Mouse (Mus musculus) sigmoid colon, adult 10 weeks (tissue): Measurements from ENCODE around the gene Gm21454. TPM values are rescaled to one million over a fixed set of nuclear protein-coding genes. Genes with fewer than 3 reads are reported as not detected.

Experiments used
- polyA plus RNA-seq: library from polyadenylated mRNA; stranded (reverse); fragments of 350-450 nt; fragmentation: Illumina TruSeq; extraction: RNeasy Lipid Tissue Mini Kit (QIAGEN cat#74804); gene quantifications from one replicate; pipeline ENCODE4 v1.2.3, GENCODE M21; 2014; ENCODE audit warnings: low read depth, low replicate concordance

Gm21454 gene
- polyA plus RNA-seq, result not detected

GRCm38 (mm10) chrY:13252091-13252490, at the start of gene Gm21454, which contains the start of gene Gm21440:
TSS of gene Gm21454 (plus strand) at chrY:13252442.
TSS of gene Gm21440 (plus strand) at chrY:13252391.

DNA sequence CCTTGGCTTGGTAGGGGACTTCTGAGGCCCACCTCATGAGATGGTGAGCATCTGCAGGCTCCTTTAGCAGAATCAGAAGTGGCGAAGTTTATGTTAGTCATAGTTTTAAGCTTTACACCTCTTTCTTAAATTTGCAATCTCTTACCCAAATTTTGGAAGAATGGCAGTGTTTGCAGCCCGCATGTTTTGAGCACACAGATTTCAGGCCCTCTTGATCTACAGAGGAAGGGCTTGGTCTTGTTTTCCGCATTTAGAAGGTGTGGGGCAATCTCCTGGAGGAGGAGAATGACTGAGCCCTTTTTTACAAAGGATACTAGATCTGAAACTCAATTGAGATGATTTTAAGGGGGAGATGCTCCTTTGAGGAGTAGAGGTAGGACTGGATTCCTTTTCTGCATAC, 28.4 kb upstream of the Gm21454 start, which contains the start of gene Gm21828:
Gene Gm21828 (minus strand): TSS at position 101 of the 400 bp plus-strand sequence.

GRCm38 (mm10) chrY:13348963-13349362, 96.7 kb downstream of the Gm21454 start, which contains the start of gene Gm21725:
TSS of gene Gm21725 (minus strand) at chrY:13349063.

Other genes starting within 250 kb of the Gm21454 start
- not detected for gene Gm20807, start 209.6 kb upstream of the Gm21454 start, polyA plus RNA-seq
- gene Gm21891, start 119.0 kb upstream of the Gm21454 start, polyA plus RNA-seq, result not detected
- gene Gm21425, start 90.5 kb upstream of the Gm21454 start, polyA plus RNA-seq, result not detected
- not detected for gene Gm21828, start 28.5 kb upstream of the Gm21454 start, polyA plus RNA-seq
- not detected for gene Gm21440, start 51 bp upstream of the Gm21454 start, polyA plus RNA-seq
- not detected for gene Gm21725, start 96.6 kb downstream of the Gm21454 start, polyA plus RNA-seq
- gene Gm21866, start 213.1 kb downstream of the Gm21454 start, polyA plus RNA-seq, result not detected
- not detected for gene Gm20773, start 241.6 kb downstream of the Gm21454 start, polyA plus RNA-seq